Mouse (Mus musculus): ENCODE results near the gene Olfr462.

GRCm38 (mm10) chr11:87904331-87904730, 12.3 kb upstream of the Olfr462 start:
- no peak for TF ChIP-seq CTCF (IDR thresholded peaks at IDR 0.05; ENCODE audit: low read depth, low read length)
- TF ChIP-seq POLR2AphosphoS5 (IDR thresholded peaks at IDR 0.05; ENCODE audit: insufficient replicate concordance, low read depth, low read length) = no peak

All from G1E (cell line).